Mouse (Mus musculus): ENCODE measurements at regions not wholly inside any gene's neighbourhood (a gene's known extent, or its start where the extent isn't known, plus 50 kb on each side); places are given as distances from the start of the nearest gene placed in this dataset.
A peak's percentile ranks its signal among the peaks of the same experiment; 100 is the strongest.

DNA sequence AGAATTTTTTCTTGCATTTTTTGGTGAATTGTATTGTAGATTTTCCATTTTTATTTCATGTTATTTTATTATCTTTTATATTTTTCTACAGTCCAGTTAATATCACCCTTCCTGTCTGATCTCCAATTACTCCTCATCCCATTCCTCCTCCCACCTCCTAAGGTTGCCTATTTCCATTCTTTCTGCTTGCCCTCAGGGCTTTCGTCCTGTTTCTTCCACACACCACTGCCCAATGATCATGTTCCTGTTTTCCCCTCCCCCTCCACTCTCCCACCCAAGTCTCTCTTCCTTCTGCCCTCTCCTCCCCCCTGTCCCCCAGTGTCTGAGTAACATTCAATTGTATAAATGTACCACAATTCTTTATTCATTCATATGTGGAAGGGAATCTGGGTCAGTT is 573.6 kb upstream of the Ptprd start:
- H3K4me1 ChIP-seq: peaks cover 3% of the 10 kb centered on the region; the same call in 1 of the 2 replicates
- no peaks in the 10 kb centered on the region for H3K36me3 ChIP-seq
- WGBS: 26% methylated on average over 1 of the region's 1 CpGs
- H3K4me2 ChIP-seq (replicated peaks): no peak overlapping the region
- no peak overlapping the region for H3K27ac ChIP-seq
- H3K9ac ChIP-seq: no peak overlapping the region
- no peak overlapping the region for H3K4me3 ChIP-seq
- 0 out of 2 replicates have a peak, but pooled peaks have one; percentile 22 for ATAC-seq (ENCODE audit: insufficient number of reproducible peaks, insufficient read depth, low FRiP score, low TSS enrichment)
- no peaks in the 10 kb centered on the region for H3K27me3 ChIP-seq
- H3K9me3 ChIP-seq: no peaks in the 10 kb centered on the region

DNA sequence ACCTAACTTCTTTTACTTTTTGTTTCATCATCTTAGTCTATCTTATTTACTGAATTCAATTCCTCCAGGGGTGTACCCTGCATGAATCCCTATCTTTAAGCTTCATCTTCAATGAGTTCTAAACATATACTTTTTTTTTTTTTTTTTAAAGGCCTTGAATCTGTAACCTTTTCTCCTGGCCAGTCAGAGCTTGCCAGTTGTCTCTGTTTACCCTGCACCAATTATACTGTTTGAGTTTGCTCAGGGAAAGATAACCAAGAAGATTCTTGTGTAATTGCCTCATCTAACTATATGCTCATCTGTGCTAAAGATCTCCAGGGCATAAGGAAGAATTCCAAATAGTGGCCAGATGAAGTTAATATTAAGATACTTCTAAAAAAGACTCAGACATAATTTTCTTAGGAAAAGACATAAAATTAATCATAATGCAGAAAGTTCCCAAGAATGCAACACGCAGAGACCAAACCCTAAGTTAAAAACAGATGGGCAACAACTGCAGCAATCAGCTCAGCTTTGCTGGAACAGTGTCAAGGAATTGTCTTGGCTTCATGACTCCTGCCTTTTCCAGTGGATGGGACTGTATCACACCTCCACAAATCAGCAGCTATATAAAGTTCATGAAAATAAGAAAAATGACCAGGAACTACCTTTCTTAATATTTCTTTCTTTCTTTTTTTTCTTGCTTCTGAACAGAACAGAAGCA is 573.1 kb upstream of the Ptprd start:
- no peaks in the 10 kb centered on the region for H3K27me3 ChIP-seq
- H3K9ac ChIP-seq: no peak overlapping the region
- peaks cover 3% of the 10 kb centered on the region; the same call in 1 of the 2 replicates for H3K4me1 ChIP-seq
- H3K27ac ChIP-seq: no peak overlapping the region
- H3K4me2 ChIP-seq (replicated peaks): no peak overlapping the region
- no peak overlapping the region for H3K4me3 ChIP-seq
- ATAC-seq (ENCODE audit: insufficient number of reproducible peaks, insufficient read depth, low FRiP score, low TSS enrichment): no peak
- WGBS: 38% methylated on average over 1 of the region's 1 CpGs
- no peaks in the 10 kb centered on the region for H3K9me3 ChIP-seq
- no peaks in the 10 kb centered on the region for H3K36me3 ChIP-seq

- no peaks in the 10 kb centered on the region for H3K9me3 ChIP-seq
- H3K4me1 ChIP-seq: peaks cover 3% of the 10 kb centered on the region; the same call in 1 of the 2 replicates
- H3K4me2 ChIP-seq (replicated peaks): no peak overlapping the region
- 23% methylated on average over 1 of the region's 1 CpGs for WGBS
- ATAC-seq (ENCODE audit: insufficient number of reproducible peaks, insufficient read depth, low FRiP score, low TSS enrichment): peak; percentile 28; the same call in 1 of the 2 replicates
- no peaks in the 10 kb centered on the region for H3K27me3 ChIP-seq
- H3K27ac ChIP-seq: no peak overlapping the region
- no peak overlapping the region for H3K9ac ChIP-seq
- H3K4me3 ChIP-seq: no peak overlapping the region
- H3K36me3 ChIP-seq: no peaks in the 10 kb centered on the region
Measured at GRCm38 (mm10) chr4:78784036-78784435, 572.3 kb upstream of the Ptprd start.

GRCm38 (mm10) chr4:78782751-78783150 is 571.0 kb upstream of the Ptprd start:
- no peak overlapping the region for H3K4me2 ChIP-seq (replicated peaks)
- no peaks in the 10 kb centered on the region for H3K36me3 ChIP-seq
- peaks cover 3% of the 10 kb centered on the region; the same call in 1 of the 2 replicates for H3K4me1 ChIP-seq
- no peak overlapping the region for H3K4me3 ChIP-seq
- no peak for ATAC-seq (ENCODE audit: insufficient number of reproducible peaks, insufficient read depth, low FRiP score, low TSS enrichment)
- no peaks in the 10 kb centered on the region for H3K9me3 ChIP-seq
- no peak overlapping the region for H3K9ac ChIP-seq
- 74% methylated on average over 1 of the region's 1 CpGs for WGBS
- no peak overlapping the region for H3K27ac ChIP-seq
- no peaks in the 10 kb centered on the region for H3K27me3 ChIP-seq

DNA sequence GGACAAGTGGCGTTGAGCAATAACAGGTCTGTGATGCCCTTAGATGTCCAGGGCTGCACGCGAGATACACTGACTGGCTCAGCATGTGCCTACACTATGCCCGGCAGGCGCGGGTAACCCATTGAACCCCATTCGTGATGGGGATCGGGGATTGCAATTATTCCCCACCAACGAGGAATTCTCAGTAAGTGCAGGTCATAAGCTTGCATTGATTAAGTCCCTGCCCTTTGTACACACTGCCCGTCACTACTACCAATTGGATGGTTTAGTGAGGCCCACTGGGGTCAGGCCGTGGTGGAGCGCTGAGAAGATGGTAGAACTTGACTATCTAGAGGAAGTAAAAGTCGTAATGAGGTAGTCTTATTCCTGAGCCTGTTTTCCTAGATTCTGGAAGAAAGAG is 562.1 kb upstream of the Ptprd start:
- no peak for ATAC-seq (ENCODE audit: insufficient number of reproducible peaks, insufficient read depth, low FRiP score, low TSS enrichment)
- 91% methylated on average over 13 of the region's 13 CpGs for WGBS

DNA sequence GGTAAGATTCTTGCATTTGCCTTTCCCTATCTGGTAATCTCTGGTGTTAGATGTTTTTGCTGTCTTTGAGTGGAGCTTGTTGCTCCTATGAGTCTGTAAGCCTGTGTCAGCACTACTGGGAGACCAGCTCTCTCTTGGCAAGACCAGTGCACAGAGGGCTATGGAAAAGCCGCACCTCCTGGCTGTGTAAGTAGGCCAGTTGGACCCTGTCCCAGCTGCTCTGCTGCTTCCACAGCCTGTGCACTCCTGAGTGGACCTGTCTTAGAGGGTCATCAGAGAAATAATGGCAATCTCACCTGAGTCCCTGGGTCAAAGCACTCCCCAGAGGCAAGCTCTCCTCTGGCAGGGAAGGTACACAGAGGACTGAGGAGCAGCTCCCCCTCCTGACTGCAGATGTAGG is 524.3 kb upstream of the Ptprd start:
- 0 out of 2 replicates have a peak, but pooled peaks have one; percentile 28 for ATAC-seq (ENCODE audit: insufficient number of reproducible peaks, insufficient read depth, low FRiP score, low TSS enrichment)
- H3K27me3 ChIP-seq: no peaks in the 10 kb centered on the region
- H3K27ac ChIP-seq: no peak overlapping the region
- no peak overlapping the region for H3K9ac ChIP-seq
- WGBS: 87% methylated on average over 1 of the region's 1 CpGs
- no peaks in the 10 kb centered on the region for H3K4me1 ChIP-seq
- H3K36me3 ChIP-seq: no peaks in the 10 kb centered on the region
- H3K9me3 ChIP-seq: no peaks in the 10 kb centered on the region
- no peak overlapping the region for H3K4me2 ChIP-seq (replicated peaks)
- no peak overlapping the region for H3K4me3 ChIP-seq

More for the DNA sequence above, 562.1 kb upstream of the Ptprd start:
- Histone ChIP-seq H3K9me3 (no peaks in the 10 kb centered on the region), H3K36me3 (no peaks in the 10 kb centered on the region), H3K27me3 (no peaks in the 10 kb centered on the region), H3K27ac (no peak overlapping the region), H3K4me3 (no peak overlapping the region), H3K4me1 (no peaks in the 10 kb centered on the region), H3K4me2 (replicated peaks) (no peak overlapping the region), H3K9ac (no peak overlapping the region)

Data from embryonic facial prominence, embryonic 12.5 days (tissue).